Mouse (Mus musculus) CH12.LX (cell line): ENCODE data around the gene Foxp1. TPM values are rescaled to one million over a fixed set of nuclear protein-coding genes. Genes with fewer than 3 reads are reported as not detected.

Source experiments
- DNase-seq: peaks from one replicate; pipeline ENCODE4 v3.0.0-alpha.2; 2013; ENCODE audit errors: extremely low read depth
- H3K27ac ChIP-seq: 2 replicates; pipeline ENCODE4 v1.5.1; 2012; ENCODE audit warnings: low read depth, mild to moderate bottlenecking, control low read depth, moderate library complexity; ENCODE audit not compliant: insufficient read depth
- H3K27me3 ChIP-seq: replicated peaks from 2 replicates; pipeline ENCODE3; 2012; ENCODE audit warnings: inconsistent platforms
- H3K36me3 ChIP-seq, 2 experiments: replicated peaks in 1 of 2; 2 replicates each; pipeline versions ENCODE3 to v1.6.1; 2012; ENCODE audit warnings: inconsistent platforms in 1 of 2, low read length in 1 of 2, mild to moderate bottlenecking in 1 of 2, mixed read lengths in 1 of 2, moderate library complexity in 1 of 2; ENCODE audit not compliant: control insufficient read depth in 1 of 2, insufficient read depth in 1 of 2
- H3K4me1 ChIP-seq, 2 experiments: 2 replicates each; pipeline ENCODE4 v1.6.1; 2012; ENCODE audit warnings: inconsistent platforms in 1 of 2, moderate library complexity in 1 of 2; ENCODE audit not compliant: insufficient read depth in 2 of 2, control insufficient read depth in 1 of 2
- H3K4me2 ChIP-seq: 2 replicates; pipeline ENCODE4 v1.6.1; 2012; ENCODE audit warnings: low read depth, mild to moderate bottlenecking, control low read depth; ENCODE audit not compliant: poor library complexity, insufficient read depth, severe bottlenecking
- H3K4me3 ChIP-seq, 3 experiments: fragments of 150-350 bp in 1 of 3; sonication (generic) in 1 of 3; replicated peaks in 1 of 3; 2 replicates each; pipeline versions ENCODE3 to v1.5.1; 2011 to 2012; ENCODE audit warnings: low read depth in 2 of 3, low read length in 2 of 3, mild to moderate bottlenecking in 2 of 3, moderate library complexity in 2 of 3, control low read depth in 1 of 3, improper control_type of control experiment in 1 of 3, inconsistent platforms in 1 of 3, mixed read lengths in 1 of 3; ENCODE audit not compliant: poor library complexity in 1 of 3
- H3K79me2 ChIP-seq: replicated peaks from 2 replicates; pipeline ENCODE4 v1.6.1; 2012; ENCODE audit warnings: mild to moderate bottlenecking, moderate library complexity; ENCODE audit not compliant: control insufficient read depth, poor library complexity, insufficient read depth, severe bottlenecking; ENCODE audit errors: extremely low read depth
- H3K9ac ChIP-seq: 2 replicates; pipeline ENCODE4 v1.6.1; 2012; ENCODE audit warnings: low read depth, mild to moderate bottlenecking, control low read depth, moderate library complexity; ENCODE audit not compliant: insufficient read depth
- H3K9me3 ChIP-seq: replicated peaks from 2 replicates; pipeline ENCODE3; 2012; ENCODE audit warnings: low read length, inconsistent platforms, mixed read lengths
- CHD2 ChIP-seq: IDR thresholded peaks from 2 replicates; pipeline ENCODE4 v1.6.1; 2011; ENCODE audit warnings: low read length, improper control_type of control experiment
- E2F4 ChIP-seq: IDR thresholded peaks from 2 replicates; pipeline ENCODE4 v1.6.1; 2011; ENCODE audit warnings: low read depth, low read length, improper control_type of control experiment; ENCODE audit not compliant: insufficient replicate concordance
- EP300 ChIP-seq: IDR thresholded peaks from 2 replicates; pipeline ENCODE4 v1.6.1; 2011; ENCODE audit warnings: low read length, improper control_type of control experiment
- ETS1 ChIP-seq: conservative IDR thresholded peaks from 2 replicates; pipeline ENCODE4 v1.6.1; 2012; ENCODE audit warnings: low read depth, mild to moderate bottlenecking, inconsistent platforms, low read length, improper control_type of control experiment, moderate library complexity
- GABPA ChIP-seq: IDR thresholded peaks from 2 replicates; pipeline ENCODE4 v1.6.1; 2012; ENCODE audit warnings: low read depth, low read length, improper control_type of control experiment, inconsistent platforms; ENCODE audit not compliant: insufficient replicate concordance
- HCFC1 ChIP-seq: IDR thresholded peaks from 2 replicates; pipeline ENCODE4 v1.6.1; 2012; ENCODE audit warnings: low read depth, mild to moderate bottlenecking, inconsistent platforms, low read length, improper control_type of control experiment
- IRF4 ChIP-seq: IDR thresholded peaks from 2 replicates; pipeline ENCODE4 v1.6.1; 2014; ENCODE audit warnings: low read depth, mild to moderate bottlenecking, inconsistent platforms, low read length, improper control_type of control experiment
- JUN ChIP-seq: IDR thresholded peaks from 2 replicates; pipeline ENCODE4 v1.6.1; 2011; ENCODE audit warnings: low read depth, mild to moderate bottlenecking, low read length, improper control_type of control experiment, moderate library complexity; ENCODE audit not compliant: insufficient read depth
- JUND ChIP-seq: conservative IDR thresholded peaks from 2 replicates; pipeline ENCODE4 v1.6.1; 2011; ENCODE audit warnings: low read depth, low read length, improper control_type of control experiment
- KAT2A ChIP-seq: IDR thresholded peaks from 2 replicates; pipeline ENCODE4 v1.6.1; 2012; ENCODE audit warnings: low read length, improper control_type of control experiment, inconsistent platforms; ENCODE audit not compliant: insufficient replicate concordance
- MAFK ChIP-seq: IDR thresholded peaks from 2 replicates; pipeline ENCODE4 v1.6.1; 2011; ENCODE audit warnings: low read length, improper control_type of control experiment; ENCODE audit not compliant: insufficient replicate concordance
- MAX ChIP-seq: IDR thresholded peaks from 2 replicates; pipeline ENCODE4 v1.6.1; 2011; ENCODE audit warnings: low read length, improper control_type of control experiment
- MAZ ChIP-seq: IDR thresholded peaks from 2 replicates; pipeline ENCODE4 v1.6.1; 2012; ENCODE audit warnings: low read depth, mild to moderate bottlenecking, inconsistent platforms, low read length, improper control_type of control experiment, moderate library complexity
- MXI1 ChIP-seq: IDR thresholded peaks from 2 replicates; pipeline ENCODE4 v1.6.1; 2011; ENCODE audit warnings: mild to moderate bottlenecking, low read depth, low read length, improper control_type of control experiment
- POLR2A ChIP-seq: IDR thresholded peaks from 2 replicates; pipeline ENCODE4 v1.6.1; 2011; ENCODE audit warnings: low read depth, mild to moderate bottlenecking, improper control_type of control experiment, low read length
- POLR2AphosphoS2 ChIP-seq: IDR thresholded peaks from 2 replicates; pipeline ENCODE4 v1.6.1; 2011; ENCODE audit warnings: low read depth, low read length, improper control_type of control experiment
- RCOR1 ChIP-seq: conservative IDR thresholded peaks from 2 replicates; pipeline ENCODE4 v1.6.1; 2012; ENCODE audit warnings: low read depth, mild to moderate bottlenecking, inconsistent platforms, low read length, improper control_type of control experiment
- SIN3A ChIP-seq: IDR thresholded peaks from 2 replicates; pipeline ENCODE4 v1.6.1; 2012; ENCODE audit warnings: low read length, improper control_type of control experiment, inconsistent platforms
- SMC3 ChIP-seq: IDR thresholded peaks from 2 replicates; pipeline ENCODE4 v1.6.1; 2011; ENCODE audit warnings: low read depth, low read length, improper control_type of control experiment
- TBP ChIP-seq: conservative IDR thresholded peaks from 2 replicates; pipeline ENCODE4 v1.6.1; 2011; ENCODE audit warnings: low read depth, low read length, improper control_type of control experiment
- TCF12 ChIP-seq: IDR thresholded peaks from 2 replicates; pipeline ENCODE4 v1.6.1; 2014; ENCODE audit warnings: low read depth, mild to moderate bottlenecking, inconsistent platforms, low read length, improper control_type of control experiment
- USF1 ChIP-seq: IDR thresholded peaks from 2 replicates; pipeline ENCODE4 v1.6.1; 2014; ENCODE audit warnings: low read depth, mild to moderate bottlenecking, inconsistent platforms, low read length, improper control_type of control experiment
- USF2 ChIP-seq: conservative IDR thresholded peaks from 2 replicates; pipeline ENCODE4 v1.6.1; 2011; ENCODE audit warnings: low read depth, low read length, improper control_type of control experiment
- ZKSCAN1 ChIP-seq: IDR thresholded peaks from 2 replicates; pipeline ENCODE4 v1.6.1; 2012; ENCODE audit warnings: low read depth, inconsistent platforms, low read length, improper control_type of control experiment, borderline replicate concordance
- ZMIZ1 ChIP-seq: IDR thresholded peaks from 2 replicates; pipeline ENCODE4 v1.6.1; 2012; ENCODE audit warnings: low read depth, mild to moderate bottlenecking, inconsistent platforms, low read length, improper control_type of control experiment
- dilution Hi-C: fragments of 300-500 bp; cut with MboI; formaldehyde crosslinking; loops from 2 replicates; pipeline ENCODE4 v1.14.3; 2020; ENCODE audit warnings: low sequenced_read_pairs; ENCODE audit not compliant: extremely low pct_unique_long_range_greater_than_20kb, extremely low pct_ligation_motif_present
- in situ Hi-C: fragments of 300-500 bp; cut with MboI; formaldehyde crosslinking; loops from 3 replicates; pipeline ENCODE4 v1.14.3; 2019; ENCODE audit warnings: low sequenced_read_pairs, low pct_ligation_motif_present, low pct_unique_long_range_greater_than_20kb, mixed read lengths
- polyA plus RNA-seq: library from polyadenylated mRNA; unstranded; fragments of >175 nt; gene quantifications from 2 replicates; pipeline ENCODE4 v1.2.1, GENCODE M21; 2012; ENCODE audit warnings: low read depth; ENCODE audit not compliant: insufficient read length
- total RNA-seq, 2 experiments: library from RNA; depleted of rRNA; stranded (reverse); fragments of 300-350 nt in 1 of 2; fragments of >200 nt in 1 of 2; gene quantifications; 2 replicates each; pipeline ENCODE4 v1.2.3; 2012 to 2014

Foxp1 gene
- total and polyA plus RNA-seq, 3 experiments, result 66.5 to 105 (median 87.4) TPM

DNA sequence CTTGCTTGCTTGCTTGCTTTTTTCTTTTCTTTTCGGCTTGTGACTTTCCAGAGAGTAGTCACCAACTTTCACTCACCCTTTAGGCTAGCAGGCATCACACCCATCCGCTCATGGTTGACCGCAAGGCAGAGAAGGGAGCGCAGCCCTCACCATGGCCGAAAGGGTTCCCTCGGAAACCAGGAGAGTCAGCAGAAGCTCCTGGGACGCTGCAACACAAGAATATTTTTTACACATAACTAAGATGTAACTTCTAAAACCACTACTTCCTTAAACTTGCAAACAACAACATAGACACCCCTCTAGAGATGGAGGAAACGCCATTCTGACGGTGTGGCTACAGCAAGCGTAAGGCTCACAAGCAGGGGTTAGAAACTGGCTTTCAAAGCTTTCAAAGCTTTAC lies 87.4 kb downstream of the Foxp1 start:
- Histone ChIP-seq H3K79me2 (no peaks in the 10 kb centered on the region), H3K4me1 (peaks cover 2 to 26% of the 10 kb centered on the region in 2 experiments; a peak in 2 of 4 replicates), H3K4me3 (no peak overlapping the region), H3K9ac (no peak overlapping the region), H3K27me3 (no peaks in the 10 kb centered on the region), H3K4me2 (no peak overlapping the region), H3K36me3 (no peaks in the 10 kb centered on the region), H3K9me3 (no peaks in the 10 kb centered on the region), H3K27ac (no peak overlapping the region)
- in situ Hi-C loops, result no loop called here
- dilution Hi-C loops, result no loop called here
- TF ChIP-seq E2F4 (no peak), KAT2A (no peak), MAZ (no peak), JUND (no peak), ZMIZ1 (no peak), RCOR1 (no peak), USF1 (no peak), USF2 (no peak), TCF12 (no peak)
- no peak for DNase-seq

DNA sequence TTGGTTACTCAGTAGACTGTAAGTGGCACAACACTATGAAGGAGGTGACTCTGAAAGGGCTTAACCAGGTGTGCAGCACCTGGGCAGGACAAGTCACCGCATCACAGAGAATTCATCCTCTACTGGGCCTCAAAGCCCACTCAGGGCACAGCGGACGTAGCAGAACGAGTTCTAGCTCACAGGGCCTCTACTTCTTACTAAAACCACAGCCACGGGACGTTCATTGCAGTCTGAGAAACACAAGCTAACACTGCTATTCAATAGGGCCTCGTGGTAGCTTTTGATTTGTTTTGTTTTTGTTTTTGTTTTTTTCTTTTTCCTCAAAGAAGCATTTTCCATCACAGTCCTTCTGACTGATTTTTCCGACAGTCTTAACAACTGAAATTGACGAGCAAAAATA lies 89.5 kb downstream of the Foxp1 start:
- in situ Hi-C loops, result no loop called here
- dilution Hi-C loops, result no loop called here
- Histone ChIP-seq H3K27ac (no peak overlapping the region), H3K9ac (no peak overlapping the region), H3K9me3 (no peaks in the 10 kb centered on the region), H3K4me2 (no peak overlapping the region), H3K79me2 (no peaks in the 10 kb centered on the region), H3K4me3 (no peak overlapping the region), H3K36me3 (no peaks in the 10 kb centered on the region), H3K4me1 (peaks cover 11 to 43% of the 10 kb centered on the region in 2 experiments), H3K27me3 (no peaks in the 10 kb centered on the region)
- DNase-seq, result no peak
- no peak for TF ChIP-seq GABPA
- TF ChIP-seq SMC3, result no peak
- no peak for TF ChIP-seq POLR2A
- no peak for TF ChIP-seq MAX

DNA sequence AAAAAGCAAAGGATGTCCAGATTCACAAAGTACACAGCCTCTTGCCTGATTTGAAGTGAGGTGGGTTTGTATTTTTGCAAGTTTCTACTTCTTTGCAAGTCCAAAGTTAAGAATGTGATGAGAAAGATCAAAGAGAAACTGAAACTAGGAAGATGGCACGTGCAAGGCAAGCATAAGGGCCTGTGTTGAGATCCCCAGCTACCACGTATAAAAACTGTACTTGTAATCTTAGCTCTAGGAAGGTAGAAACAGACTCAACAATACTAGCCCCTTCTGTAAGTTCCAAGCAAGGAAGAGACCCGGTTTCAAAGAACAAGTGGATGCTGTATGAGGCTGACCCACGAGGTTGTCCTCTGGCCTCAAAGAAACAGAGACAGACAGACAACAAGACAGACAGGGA lies 90.6 kb downstream of the Foxp1 start:
- dilution Hi-C loops, result no loop called here
- in situ Hi-C loops, result no loop called here
- no peak for TF ChIP-seq TCF12
- TF ChIP-seq EP300, result no peak
- no peak for TF ChIP-seq MXI1
- peak; percentile 72; the same call in 1 of the 2 replicates for TF ChIP-seq IRF4
- no peak for TF ChIP-seq KAT2A
- no peak for TF ChIP-seq RCOR1
- no peak for TF ChIP-seq SMC3
- TF ChIP-seq GABPA, result no peak
- no peak for TF ChIP-seq HCFC1
- TF ChIP-seq POLR2A, result no peak
- TF ChIP-seq SIN3A, result no peak
- TF ChIP-seq JUN, result no peak
- TF ChIP-seq CHD2, result no peak
- no peak for TF ChIP-seq JUND
- TF ChIP-seq POLR2AphosphoS2, result no peak
- no peak for TF ChIP-seq USF1
- TF ChIP-seq MAFK, result no peak
- TF ChIP-seq TBP, result no peak
- no peak for TF ChIP-seq ZKSCAN1
- 0 out of 2 replicates have a peak, but pooled peaks have one; percentile 19 for TF ChIP-seq ETS1

More for the DNA sequence above, 90.6 kb downstream of the Foxp1 start:
- Histone ChIP-seq H3K4me1 (peaks cover 15 to 51% of the 10 kb centered on the region in 2 experiments), H3K79me2 (no peaks in the 10 kb centered on the region), H3K27ac (no peak overlapping the region), H3K9me3 (no peaks in the 10 kb centered on the region), H3K27me3 (no peaks in the 10 kb centered on the region), H3K4me3 (no peak overlapping the region), H3K9ac (no peak overlapping the region), H3K4me2 (peak overlapping the region; percentile 34; the same call in 1 of the 2 replicates), H3K36me3 (no peaks in the 10 kb centered on the region)
- peak; percentile 29 for DNase-seq
